Mouse (Mus musculus) limb, embryonic 12.5 days (tissue): ENCODE results near the gene Gpc5. TPM values are rescaled to one million over a fixed set of nuclear protein-coding genes. Genes with fewer than 3 reads are reported as not detected.

Experiments used
- ATAC-seq: fragments of 200-750 bp; cut with Nextera tagmentation; 2 replicates; pipeline ENCODE4 v1.8.0; 2017; ENCODE audit warnings: low read depth, moderate TSS enrichment; ENCODE audit not compliant: insufficient number of reproducible peaks, insufficient read depth, low FRiP score, low TSS enrichment
- H3K27ac ChIP-seq: fragments of 300-500 bp; sonication (generic); 2 replicates; pipeline ENCODE4 v1.5.1; 2016; ENCODE audit warnings: mild to moderate bottlenecking, moderate library complexity
- H3K27me3 ChIP-seq: fragments of 300-500 bp; sonication (generic); 2 replicates; pipeline ENCODE4 v1.6.1; 2016; ENCODE audit warnings: mild to moderate bottlenecking, moderate library complexity
- H3K36me3 ChIP-seq: fragments of 300-500 bp; sonication (generic); 2 replicates; pipeline ENCODE4 v1.6.1; 2016; ENCODE audit warnings: mild to moderate bottlenecking, moderate library complexity
- H3K4me1 ChIP-seq: fragments of 300-500 bp; sonication (generic); replicated peaks from 2 replicates; pipeline ENCODE4 v1.6.1; 2016
- H3K4me2 ChIP-seq: fragments of 300-500 bp; sonication (generic); 2 replicates; pipeline ENCODE4 v1.6.1; 2016; ENCODE audit warnings: mild to moderate bottlenecking, moderate library complexity
- H3K4me3 ChIP-seq: fragments of 300-500 bp; sonication (generic); replicated peaks from 2 replicates; pipeline ENCODE4 v1.5.1; 2016; ENCODE audit warnings: mild to moderate bottlenecking
- H3K9ac ChIP-seq: fragments of 300-500 bp; sonication (generic); replicated peaks from 2 replicates; pipeline ENCODE4 v1.6.1; 2016; ENCODE audit warnings: mild to moderate bottlenecking, moderate library complexity
- H3K9me3 ChIP-seq: fragments of 300-500 bp; sonication (generic); 2 replicates; pipeline ENCODE4 v1.6.1; 2016; ENCODE audit warnings: mild to moderate bottlenecking, moderate library complexity
- WGBS: fragments of 180-500 bp; shearing (Covaris S2); methylation state at CpG from one replicate; pipeline ENCODE4 v1.1.7; 2016; 5-methylcytosine and 5-hydroxymethylcytosine counted together
- polyA plus RNA-seq: library from polyadenylated mRNA; unstranded; fragments of >200 nt; fragmentation: Nextera tagmentation; extraction: Ambion mirVana; gene quantifications from 2 replicates; pipeline ENCODE4 v1.2.1, GENCODE M21; 2016

Gene Gpc5
- polyA plus RNA-seq, 1 experiment from 2014 or later = 1.2 TPM

GRCm38 (mm10) chr14:115760241-115760640 is 668.2 kb downstream of the Gpc5 start:
- 10% methylated on average over 5 of the region's 5 CpGs for WGBS
- no peaks in the 10 kb centered on the region for H3K9me3 ChIP-seq
- H3K27me3 ChIP-seq = no peaks in the 10 kb centered on the region
- no peak overlapping the region for H3K9ac ChIP-seq
- H3K36me3 ChIP-seq = no peaks in the 10 kb centered on the region
- H3K4me3 ChIP-seq = no peak overlapping the region
- no peak overlapping the region for H3K27ac ChIP-seq
- H3K4me1 ChIP-seq = peaks cover 5% of the 10 kb centered on the region; the same call in 1 of the 2 replicates
- ATAC-seq = peak; percentile 56; the same call in 1 of the 2 replicates
- no peak overlapping the region for H3K4me2 ChIP-seq

GRCm38 (mm10) chr14:115779382-115780177 is 687.6 kb downstream of the Gpc5 start:
- 47% methylated on average over 7 of the region's 7 CpGs for WGBS
- no peak for ATAC-seq
- no peak overlapping the region for H3K27ac ChIP-seq
- no peaks in the 10 kb centered on the region for H3K4me1 ChIP-seq
- H3K9me3 ChIP-seq = 0 out of 2 replicates have a peak, but pooled peaks cover 3% of the 10 kb centered on the region
- no peak overlapping the region for H3K4me3 ChIP-seq
- no peak overlapping the region for H3K9ac ChIP-seq
- H3K4me2 ChIP-seq = no peak overlapping the region
- no peaks in the 10 kb centered on the region for H3K36me3 ChIP-seq
- no peaks in the 10 kb centered on the region for H3K27me3 ChIP-seq

- Histone ChIP-seq H3K27me3 (no peaks in the 10 kb centered on the region), H3K4me1 (no peaks in the 10 kb centered on the region), H3K4me3 (no peak overlapping the region), H3K4me2 (no peak overlapping the region), H3K36me3 (no peaks in the 10 kb centered on the region), H3K9me3 (no peaks in the 10 kb centered on the region), H3K9ac (no peak overlapping the region), H3K27ac (no peak overlapping the region)
- WGBS = 53% methylated on average over 2 of the region's 2 CpGs
- no peak for ATAC-seq
Measured at GRCm38 (mm10) chr14:115804751-115805150, 712.7 kb downstream of the Gpc5 start.

DNA sequence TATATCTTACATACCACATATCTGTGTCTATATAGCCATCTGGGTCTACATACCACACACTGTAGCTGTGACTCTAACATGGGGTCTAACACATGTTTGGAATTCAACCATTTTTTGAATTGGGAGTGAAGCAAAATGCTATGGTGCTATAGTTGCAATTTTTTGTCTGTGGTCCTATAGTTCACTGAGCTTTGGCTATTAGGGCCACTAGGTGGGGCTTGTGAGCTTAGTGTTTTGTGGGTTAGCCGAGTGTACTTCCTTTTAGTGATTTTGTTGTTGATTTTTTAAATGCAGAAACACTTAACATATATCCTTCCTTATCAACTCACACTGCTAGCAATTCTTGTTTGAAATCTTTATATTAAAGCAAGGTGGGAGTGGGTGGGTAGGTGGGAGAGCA is 727.0 kb downstream of the Gpc5 start:
- H3K9me3 ChIP-seq = no peaks in the 10 kb centered on the region
- H3K27me3 ChIP-seq = no peaks in the 10 kb centered on the region
- H3K4me3 ChIP-seq = no peak overlapping the region
- no peaks in the 10 kb centered on the region for H3K36me3 ChIP-seq
- no peak overlapping the region for H3K9ac ChIP-seq
- H3K4me2 ChIP-seq = no peak overlapping the region
- WGBS = 13% methylated on average over 1 of the region's 1 CpGs
- no peak for ATAC-seq
- no peak overlapping the region for H3K27ac ChIP-seq
- no peaks in the 10 kb centered on the region for H3K4me1 ChIP-seq

DNA sequence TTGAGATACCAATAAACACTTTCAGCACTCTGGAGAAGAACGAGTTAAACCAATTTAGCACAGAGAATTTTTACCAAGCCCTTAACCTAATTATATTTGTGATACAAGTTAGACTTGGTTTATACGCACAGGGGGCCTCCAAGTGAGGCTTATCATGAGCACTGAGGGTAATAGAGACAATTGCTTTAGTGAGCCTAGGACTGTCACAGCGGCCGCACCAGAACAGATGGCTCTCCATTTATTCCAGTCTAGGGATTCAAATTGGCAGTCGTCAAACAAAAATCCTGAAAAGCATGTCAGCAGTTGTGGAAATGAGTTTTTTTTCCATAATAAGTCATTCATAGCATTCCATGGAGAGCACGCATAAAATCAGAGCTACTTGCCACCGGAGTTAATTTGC is 729.6 kb downstream of the Gpc5 start:
- Histone ChIP-seq H3K36me3 (no peaks in the 10 kb centered on the region), H3K27me3 (no peaks in the 10 kb centered on the region), H3K4me1 (no peaks in the 10 kb centered on the region), H3K27ac (no peak overlapping the region), H3K4me2 (no peak overlapping the region), H3K4me3 (no peak overlapping the region), H3K9me3 (no peaks in the 10 kb centered on the region), H3K9ac (no peak overlapping the region)
- ATAC-seq = no peak
- 83% methylated on average over 7 of the region's 7 CpGs for WGBS

DNA sequence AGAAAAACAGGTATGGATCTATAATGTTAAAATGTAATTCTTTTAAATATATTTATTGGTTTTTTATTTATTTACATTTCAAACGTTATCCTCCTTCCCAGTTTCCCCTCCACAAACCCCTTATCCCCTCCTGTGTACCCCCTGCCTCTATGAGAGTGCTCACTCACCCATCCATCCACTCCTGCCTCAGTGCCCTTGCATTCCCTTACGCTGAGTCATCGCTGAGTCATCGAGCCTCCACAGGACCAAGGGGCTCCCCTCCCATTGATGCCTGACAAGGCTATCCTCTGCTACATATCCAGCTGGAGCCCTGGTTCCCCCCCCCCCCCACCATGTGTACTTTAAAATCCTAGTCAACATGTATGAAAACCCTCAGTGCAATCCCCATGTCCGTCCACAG is 738.5 kb downstream of the Gpc5 start:
- no peaks in the 10 kb centered on the region for H3K36me3 ChIP-seq
- no peak overlapping the region for H3K9ac ChIP-seq
- no peaks in the 10 kb centered on the region for H3K9me3 ChIP-seq
- WGBS = 64% methylated on average over 4 of the region's 5 CpGs
- H3K27ac ChIP-seq = no peak overlapping the region
- H3K27me3 ChIP-seq = no peaks in the 10 kb centered on the region
- no peaks in the 10 kb centered on the region for H3K4me1 ChIP-seq
- H3K4me3 ChIP-seq = no peak overlapping the region
- ATAC-seq = no peak
- H3K4me2 ChIP-seq = no peak overlapping the region

GRCm38 (mm10) chr14:115831219-115831755 is 739.3 kb downstream of the Gpc5 start:
- H3K9ac ChIP-seq = no peak overlapping the region
- no peak for ATAC-seq
- 1% methylated on average over 7 of the region's 7 CpGs for WGBS
- no peak overlapping the region for H3K4me2 ChIP-seq
- H3K36me3 ChIP-seq = no peaks in the 10 kb centered on the region
- H3K27ac ChIP-seq = no peak overlapping the region
- no peaks in the 10 kb centered on the region for H3K9me3 ChIP-seq
- no peaks in the 10 kb centered on the region for H3K4me1 ChIP-seq
- no peaks in the 10 kb centered on the region for H3K27me3 ChIP-seq
- H3K4me3 ChIP-seq = no peak overlapping the region

- H3K4me1 ChIP-seq = no peaks in the 10 kb centered on the region
- no peak overlapping the region for H3K9ac ChIP-seq
- WGBS = 74% methylated on average over 10 of the region's 10 CpGs
- H3K27ac ChIP-seq = no peak overlapping the region
- no peak overlapping the region for H3K4me2 ChIP-seq
- H3K9me3 ChIP-seq = no peaks in the 10 kb centered on the region
- no peaks in the 10 kb centered on the region for H3K27me3 ChIP-seq
- H3K36me3 ChIP-seq = no peaks in the 10 kb centered on the region
- no peak overlapping the region for H3K4me3 ChIP-seq
- no peak for ATAC-seq
Measured at GRCm38 (mm10) chr14:115831854-115832625, 740.0 kb downstream of the Gpc5 start.

GRCm38 (mm10) chr14:115843783-115844182 is 751.8 kb downstream of the Gpc5 start:
- H3K9ac ChIP-seq = no peak overlapping the region
- no peak for ATAC-seq
- 67% methylated on average over 2 of the region's 2 CpGs for WGBS

GRCm38 (mm10) chr14:115844773-115845427 is 752.9 kb downstream of the Gpc5 start:
- H3K27ac ChIP-seq = no peak overlapping the region
- H3K4me2 ChIP-seq = no peak overlapping the region
- H3K36me3 ChIP-seq = no peaks in the 10 kb centered on the region
- no peaks in the 10 kb centered on the region for H3K27me3 ChIP-seq
- no peaks in the 10 kb centered on the region for H3K9me3 ChIP-seq
- no peak for ATAC-seq
- no peak overlapping the region for H3K9ac ChIP-seq
- H3K4me1 ChIP-seq = no peaks in the 10 kb centered on the region
- WGBS = 90% methylated on average over 1 of the region's 1 CpGs
- H3K4me3 ChIP-seq = no peak overlapping the region

More at GRCm38 (mm10) chr14:115843783-115844182, 751.8 kb downstream of the Gpc5 start:
- Histone ChIP-seq H3K27me3 (no peaks in the 10 kb centered on the region), H3K4me3 (no peak overlapping the region), H3K4me1 (no peaks in the 10 kb centered on the region), H3K9me3 (no peaks in the 10 kb centered on the region), H3K4me2 (no peak overlapping the region), H3K27ac (no peak overlapping the region), H3K36me3 (no peaks in the 10 kb centered on the region)

GRCm38 (mm10) chr14:115869127-115869526 is 777.1 kb downstream of the Gpc5 start:
- ATAC-seq = no peak

More at GRCm38 (mm10) chr14:115869127-115869526, 777.1 kb downstream of the Gpc5 start:
- Histone ChIP-seq H3K4me2 (no peak overlapping the region), H3K4me1 (no peaks in the 10 kb centered on the region), H3K9me3 (no peaks in the 10 kb centered on the region), H3K36me3 (no peaks in the 10 kb centered on the region), H3K27ac (no peak overlapping the region), H3K4me3 (no peak overlapping the region), H3K27me3 (no peaks in the 10 kb centered on the region), H3K9ac (no peak overlapping the region)
- 79% methylated on average over 3 of the region's 3 CpGs for WGBS
